In genomic region chr15:99456338-99456962, GRCm38 (mm10) we compare ENCODE assay signal across 8 mouse cellular contexts. TPM values are rescaled to one million over a fixed set of nuclear protein-coding genes. Genes with fewer than 3 reads are reported as not detected.
DNase-seq lines count a peak whose midpoint lies in the region; ATAC-seq and TF ChIP-seq lines count a peak whose summit lies in the region.

No protein-coding gene starts in this region.

- H3K27ac ChIP-seq in liver, embryonic 12.5 days, result peak overlapping the region; percentile 46

- H3K36me3 ChIP-seq in G1E (replicated peaks), result peaks cover 15% of the 10 kb centered on the region
- no peaks in the 10 kb centered on the region for H3K36me3 ChIP-seq in liver, embryonic 12.5 days

- no peaks in the 10 kb centered on the region for H3K9me3 ChIP-seq in G1E (replicated peaks)
- H3K9me3 ChIP-seq in liver, embryonic 12.5 days (replicated peaks), result no peaks in the 10 kb centered on the region

- no peak for ATAC-seq in G1E (ENCODE audit: extremely low read depth, insufficient number of reproducible peaks, low FRiP score, poor library complexity, severe bottlenecking)
- no peak for ATAC-seq in liver, embryonic 12.5 days

- peak overlapping the region; percentile 67 for H3K9ac ChIP-seq in liver, embryonic 12.5 days

- H3K4me3 ChIP-seq in G1E (ENCODE audit: low read depth, low read length), result peak overlapping the region; percentile 77; the same call in 1 of the 2 replicates
- peak overlapping the region; percentile 71 for H3K4me3 ChIP-seq in liver, embryonic 12.5 days

- 21% methylated on average over 7 of the region's 7 CpGs for WGBS in liver, embryonic 12.5 days (ENCODE audit: insufficient replicate concordance)

- DNase-seq in cerebellum, postnatal 14 days, result peak; percentile 62 to 71
- no peak for DNase-seq in cerebellum, adult 11-12 months
- DNase-seq in G1E (ENCODE audit: low spot score), result no peak
- peak; percentile 35 for DNase-seq in heart, adult 8-10 months (ENCODE audit: low spot score)
- peak; percentile 43 for DNase-seq in retina, postnatal 1 day
- no peak for DNase-seq in layer of hippocampus, adult 9-10 months (ENCODE audit: low spot score)
- DNase-seq in ovary, postnatal 36 days (ENCODE audit: low spot score), result no peak

- TF ChIP-seq CTCF in G1E (IDR thresholded peaks at IDR 0.05; ENCODE audit: low read depth, low read length), result no peak

- peaks cover 20% of the 10 kb centered on the region for H3K27me3 ChIP-seq in G1E (ENCODE audit: insufficient read depth, low read length)
- peaks cover 21% of the 10 kb centered on the region for H3K27me3 ChIP-seq in liver, embryonic 12.5 days (replicated peaks)

- H3K4me1 ChIP-seq in G1E (ENCODE audit: insufficient read depth, low read depth, low read length), result peaks cover 31% of the 10 kb centered on the region
- H3K4me1 ChIP-seq in liver, embryonic 12.5 days, result peaks cover 39% of the 10 kb centered on the region

- peak overlapping the region; percentile 96 for H3K4me2 ChIP-seq in liver, embryonic 12.5 days

RNA-seq across cellular contexts. Expression of gene Nckap5l, which starts 1.1 kb away (rescaled TPM):
- total RNA-seq in G1E (2014; fragmentation: Nextera tagmentation) (16.1 and 18.7 TPM in 2 replicates), G1E (2017) (0.58 and 0.60 TPM in 2 replicates)
- polyA plus RNA-seq in G1E (2012), result 15.2 and 17.2 TPM in 2 replicates
- total RNA-seq in heart, adult 8-10 months (2022), result 1 to 10 TPM; 3.2 to 5.2 (median 4.4) TPM
- polyA plus RNA-seq in liver, embryonic 12.5 days (2016; fragmentation: Nextera tagmentation; extraction: Ambion mirVana), result 2.3 and 2.6 TPM in 2 replicates

RNA-seq across cellular contexts. Expression of gene Bcdin3d, which starts 18.1 kb away (rescaled TPM):
- 10.3 and 13.2 TPM in 2 replicates for total RNA-seq in G1E (2014; fragmentation: Nextera tagmentation)
- 8.6 and 10.8 TPM in 2 replicates for total RNA-seq in G1E (2017)
- polyA plus RNA-seq in G1E (2012), result 10.0 and 10.5 TPM in 2 replicates
- 1 to 10 TPM; 3.0 to 3.4 (median 3.3) TPM for total RNA-seq in heart, adult 8-10 months (2022)
- 7.9 TPM in 2 replicates for polyA plus RNA-seq in liver, embryonic 12.5 days (2016; fragmentation: Nextera tagmentation; extraction: Ambion mirVana)

Comparison
In these comparisons a context has a peak if more than half of its experiments do, and no peak if none do; other contexts are left out.
1. DNase-seq: peak in cerebellum, postnatal 14 days (2 of 2), heart, adult 8-10 months (single experiment) and retina, postnatal 1 day (single experiment); none in cerebellum, adult 11-12 months (single experiment), G1E (single experiment), layer of hippocampus, adult 9-10 months (single experiment) and ovary, postnatal 36 days (single experiment).